Mouse (Mus musculus): ENCODE data around the gene Tspan11. TPM values are rescaled to one million over a fixed set of nuclear protein-coding genes. Genes with fewer than 3 reads are reported as not detected.

Gene Tspan11
- polyA plus RNA-seq, 1 experiment from 2014 or later, result 2.6 TPM

DNA sequence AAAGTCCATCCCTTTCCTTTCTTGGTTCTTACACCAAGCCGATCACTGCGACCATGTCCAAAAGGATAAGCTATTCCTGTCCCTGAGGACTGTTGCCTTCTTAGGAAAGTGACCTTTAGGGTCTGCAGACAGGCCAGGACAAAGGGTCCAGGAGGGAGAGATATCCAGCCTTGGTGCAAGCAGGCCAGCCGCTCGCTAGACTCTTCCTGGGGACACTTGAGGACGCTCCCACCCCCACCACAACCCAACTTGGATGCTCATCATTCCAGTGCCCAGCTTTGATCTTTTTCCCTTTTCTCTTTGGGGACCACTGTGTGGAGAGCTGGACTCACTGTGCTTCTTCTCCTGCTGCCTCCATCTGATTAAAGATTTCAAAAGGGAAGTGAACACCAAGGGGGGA, 41.3 kb downstream of the Tspan11 start:
- Histone ChIP-seq H3K27ac (ENCODE audit: low read length) (no peak overlapping the region), H3K36me3 (ENCODE audit: control insufficient read depth, insufficient read depth) (no peaks in the 10 kb centered on the region), H3K9ac (ENCODE audit: low read length) (no peak overlapping the region), H3K4me3 (ENCODE audit: low read length) (no peak overlapping the region), H3K27me3 (ENCODE audit: control insufficient read depth, insufficient read depth, low read length) (0 out of 2 replicates have a peak, but pooled peaks cover 2% of the 10 kb centered on the region), H3K4me1 (ENCODE audit: control insufficient read depth, insufficient read depth, low read length) (peaks cover 23% of the 10 kb centered on the region), H3K4me2 (ENCODE audit: low read depth, low read length) (no peak overlapping the region), H3K9me3 (replicated peaks; ENCODE audit: control insufficient read depth, low read length) (peaks cover under 1% of the 10 kb centered on the region; the same call in 1 of the 2 replicates)
- no peak for ATAC-seq (replicated peaks; ENCODE audit: extremely low read depth, insufficient read depth, low FRiP score)
- 54% methylated on average over 5 of the region's 5 CpGs for WGBS

- H3K4me1 ChIP-seq (ENCODE audit: control insufficient read depth, insufficient read depth, low read length), result peaks cover 14% of the 10 kb centered on the region
- no peaks in the 10 kb centered on the region for H3K36me3 ChIP-seq (ENCODE audit: control insufficient read depth, insufficient read depth)
- no peak overlapping the region for H3K27ac ChIP-seq (ENCODE audit: low read length)
- no peak overlapping the region for H3K9ac ChIP-seq (ENCODE audit: low read length)
- H3K27me3 ChIP-seq (ENCODE audit: control insufficient read depth, insufficient read depth, low read length), result no peaks in the 10 kb centered on the region
- H3K4me2 ChIP-seq (ENCODE audit: low read depth, low read length), result no peak overlapping the region
- 32% methylated on average over 5 of the region's 5 CpGs for WGBS
- ATAC-seq (replicated peaks; ENCODE audit: extremely low read depth, insufficient read depth, low FRiP score), result no peak
- no peak overlapping the region for H3K4me3 ChIP-seq (ENCODE audit: low read length)
- peaks cover 5% of the 10 kb centered on the region for H3K9me3 ChIP-seq (replicated peaks; ENCODE audit: control insufficient read depth, low read length)
Measured at GRCm38 (mm10) chr6:127932697-127933096, 45.3 kb downstream of the Tspan11 start.

DNA sequence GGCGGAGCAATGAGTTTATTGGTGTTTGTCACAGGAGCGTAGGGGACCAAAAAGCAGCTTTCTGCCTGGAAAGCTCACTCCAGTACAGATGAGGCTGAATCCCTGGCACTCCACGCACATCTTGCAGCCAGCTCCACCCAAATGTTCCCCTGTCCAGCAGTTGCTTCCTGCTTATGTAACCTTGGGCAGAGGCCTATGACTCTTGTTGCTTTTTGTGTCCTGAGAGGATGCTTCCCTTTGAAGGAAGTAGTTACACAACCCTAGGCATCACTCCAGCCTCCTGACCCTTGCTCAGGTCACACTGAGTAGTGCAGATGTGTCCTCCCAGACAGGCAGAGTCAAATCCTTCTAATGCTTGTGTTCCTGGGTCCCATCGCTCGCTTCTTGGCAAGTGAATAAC, 46.5 kb downstream of the Tspan11 start:
- H3K27ac ChIP-seq (ENCODE audit: low read length), result no peak overlapping the region
- H3K4me2 ChIP-seq (ENCODE audit: low read depth, low read length), result no peak overlapping the region
- no peak overlapping the region for H3K4me3 ChIP-seq (ENCODE audit: low read length)
- no peak overlapping the region for H3K9ac ChIP-seq (ENCODE audit: low read length)
- no peak for ATAC-seq (replicated peaks; ENCODE audit: extremely low read depth, insufficient read depth, low FRiP score)
- WGBS, result 87% methylated on average over 5 of the region's 5 CpGs
- no peaks in the 10 kb centered on the region for H3K36me3 ChIP-seq (ENCODE audit: control insufficient read depth, insufficient read depth)
- H3K4me1 ChIP-seq (ENCODE audit: control insufficient read depth, insufficient read depth, low read length), result peaks cover 5% of the 10 kb centered on the region
- no peaks in the 10 kb centered on the region for H3K27me3 ChIP-seq (ENCODE audit: control insufficient read depth, insufficient read depth, low read length)
- peaks cover 5% of the 10 kb centered on the region for H3K9me3 ChIP-seq (replicated peaks; ENCODE audit: control insufficient read depth, low read length)

GRCm38 (mm10) chr6:127935105-127935504, 47.7 kb downstream of the Tspan11 start:
- WGBS, result 72% methylated on average over 3 of the region's 3 CpGs
- no peak overlapping the region for H3K27ac ChIP-seq (ENCODE audit: low read length)
- no peak overlapping the region for H3K4me2 ChIP-seq (ENCODE audit: low read depth, low read length)
- H3K9ac ChIP-seq (ENCODE audit: low read length), result no peak overlapping the region
- no peaks in the 10 kb centered on the region for H3K36me3 ChIP-seq (ENCODE audit: control insufficient read depth, insufficient read depth)
- H3K4me3 ChIP-seq (ENCODE audit: low read length), result no peak overlapping the region
- ATAC-seq (replicated peaks; ENCODE audit: extremely low read depth, insufficient read depth, low FRiP score), result no peak
- H3K27me3 ChIP-seq (ENCODE audit: control insufficient read depth, insufficient read depth, low read length), result no peaks in the 10 kb centered on the region
- peaks cover 2% of the 10 kb centered on the region; the same call in 1 of the 2 replicates for H3K4me1 ChIP-seq (ENCODE audit: control insufficient read depth, insufficient read depth, low read length)
- peaks cover 5% of the 10 kb centered on the region for H3K9me3 ChIP-seq (replicated peaks; ENCODE audit: control insufficient read depth, low read length)

- Histone ChIP-seq H3K9me3 (replicated peaks; ENCODE audit: control insufficient read depth, low read length) (no peaks in the 10 kb centered on the region), H3K4me2 (ENCODE audit: low read depth, low read length) (no peak overlapping the region), H3K36me3 (ENCODE audit: control insufficient read depth, insufficient read depth) (no peaks in the 10 kb centered on the region), H3K4me1 (ENCODE audit: control insufficient read depth, insufficient read depth, low read length) (no peaks in the 10 kb centered on the region), H3K4me3 (ENCODE audit: low read length) (no peak overlapping the region), H3K27ac (ENCODE audit: low read length) (no peak overlapping the region), H3K27me3 (ENCODE audit: control insufficient read depth, insufficient read depth, low read length) (no peaks in the 10 kb centered on the region), H3K9ac (ENCODE audit: low read length) (no peak overlapping the region)
- 86% methylated on average over 8 of the region's 8 CpGs for WGBS
- ATAC-seq (replicated peaks; ENCODE audit: extremely low read depth, insufficient read depth, low FRiP score), result no peak
Measured at GRCm38 (mm10) chr6:127942421-127942820, 55.0 kb downstream of the Tspan11 start.

- no peaks in the 10 kb centered on the region for H3K27me3 ChIP-seq (ENCODE audit: control insufficient read depth, insufficient read depth, low read length)
- H3K4me1 ChIP-seq (ENCODE audit: control insufficient read depth, insufficient read depth, low read length), result no peaks in the 10 kb centered on the region
- ATAC-seq (replicated peaks; ENCODE audit: extremely low read depth, insufficient read depth, low FRiP score), result peak; percentile 72
- H3K4me2 ChIP-seq (ENCODE audit: low read depth, low read length), result no peak overlapping the region
- H3K36me3 ChIP-seq (ENCODE audit: control insufficient read depth, insufficient read depth), result no peaks in the 10 kb centered on the region
- no peak overlapping the region for H3K4me3 ChIP-seq (ENCODE audit: low read length)
- H3K9ac ChIP-seq (ENCODE audit: low read length), result no peak overlapping the region
- 58% methylated on average over 9 of the region's 9 CpGs for WGBS
- no peaks in the 10 kb centered on the region for H3K9me3 ChIP-seq (replicated peaks; ENCODE audit: control insufficient read depth, low read length)
- no peak overlapping the region for H3K27ac ChIP-seq (ENCODE audit: low read length)
Measured at GRCm38 (mm10) chr6:127945725-127946124, 58.3 kb downstream of the Tspan11 start.

- no peak for ATAC-seq (replicated peaks; ENCODE audit: extremely low read depth, insufficient read depth, low FRiP score)
- Histone ChIP-seq H3K27me3 (ENCODE audit: control insufficient read depth, insufficient read depth, low read length) (no peaks in the 10 kb centered on the region), H3K4me1 (ENCODE audit: control insufficient read depth, insufficient read depth, low read length) (no peaks in the 10 kb centered on the region), H3K4me3 (ENCODE audit: low read length) (no peak overlapping the region), H3K9ac (ENCODE audit: low read length) (no peak overlapping the region), H3K4me2 (ENCODE audit: low read depth, low read length) (no peak overlapping the region), H3K36me3 (ENCODE audit: control insufficient read depth, insufficient read depth) (no peaks in the 10 kb centered on the region), H3K27ac (ENCODE audit: low read length) (no peak overlapping the region), H3K9me3 (replicated peaks; ENCODE audit: control insufficient read depth, low read length) (no peaks in the 10 kb centered on the region)
- 62% methylated on average over 9 of the region's 9 CpGs for WGBS
Measured at GRCm38 (mm10) chr6:127948656-127949055, 61.3 kb downstream of the Tspan11 start.

DNA sequence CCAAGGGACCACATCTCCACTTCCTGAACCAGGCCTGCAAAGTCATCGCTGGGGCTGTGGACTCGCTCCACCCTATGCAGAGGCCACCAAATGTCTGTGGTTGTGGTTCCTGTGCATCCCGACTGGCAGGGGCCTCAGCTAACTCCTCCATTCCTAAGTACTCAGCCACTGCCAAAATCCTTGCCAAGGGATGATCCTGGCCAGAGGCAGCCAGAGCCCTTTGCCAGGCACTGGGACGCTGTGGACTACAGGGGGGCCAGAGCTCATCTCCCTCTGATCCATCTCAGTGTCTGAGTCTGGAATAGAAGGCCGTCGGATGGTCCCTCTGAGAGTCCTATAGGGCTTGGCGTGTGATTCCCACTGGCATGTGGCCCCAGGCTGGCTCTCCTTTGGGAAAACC, 62.5 kb downstream of the Tspan11 start:
- no peak for ATAC-seq (replicated peaks; ENCODE audit: extremely low read depth, insufficient read depth, low FRiP score)
- Histone ChIP-seq H3K27ac (ENCODE audit: low read length) (no peak overlapping the region), H3K9me3 (replicated peaks; ENCODE audit: control insufficient read depth, low read length) (no peaks in the 10 kb centered on the region), H3K4me3 (ENCODE audit: low read length) (no peak overlapping the region), H3K4me2 (ENCODE audit: low read depth, low read length) (no peak overlapping the region), H3K36me3 (ENCODE audit: control insufficient read depth, insufficient read depth) (no peaks in the 10 kb centered on the region), H3K4me1 (ENCODE audit: control insufficient read depth, insufficient read depth, low read length) (no peaks in the 10 kb centered on the region), H3K27me3 (ENCODE audit: control insufficient read depth, insufficient read depth, low read length) (no peaks in the 10 kb centered on the region), H3K9ac (ENCODE audit: low read length) (no peak overlapping the region)
- WGBS, result 85% methylated on average over 7 of the region's 7 CpGs

- Histone ChIP-seq H3K27me3 (ENCODE audit: control insufficient read depth, insufficient read depth, low read length) (no peaks in the 10 kb centered on the region), H3K36me3 (ENCODE audit: control insufficient read depth, insufficient read depth) (no peaks in the 10 kb centered on the region), H3K9me3 (replicated peaks; ENCODE audit: control insufficient read depth, low read length) (no peaks in the 10 kb centered on the region), H3K4me3 (ENCODE audit: low read length) (no peak overlapping the region), H3K27ac (ENCODE audit: low read length) (no peak overlapping the region), H3K4me1 (ENCODE audit: control insufficient read depth, insufficient read depth, low read length) (no peaks in the 10 kb centered on the region), H3K4me2 (ENCODE audit: low read depth, low read length) (no peak overlapping the region), H3K9ac (ENCODE audit: low read length) (no peak overlapping the region)
- ATAC-seq (replicated peaks; ENCODE audit: extremely low read depth, insufficient read depth, low FRiP score), result no peak
- WGBS, result 78% methylated on average over 4 of the region's 4 CpGs
Measured at GRCm38 (mm10) chr6:127953071-127953470, 65.7 kb downstream of the Tspan11 start.

DNA sequence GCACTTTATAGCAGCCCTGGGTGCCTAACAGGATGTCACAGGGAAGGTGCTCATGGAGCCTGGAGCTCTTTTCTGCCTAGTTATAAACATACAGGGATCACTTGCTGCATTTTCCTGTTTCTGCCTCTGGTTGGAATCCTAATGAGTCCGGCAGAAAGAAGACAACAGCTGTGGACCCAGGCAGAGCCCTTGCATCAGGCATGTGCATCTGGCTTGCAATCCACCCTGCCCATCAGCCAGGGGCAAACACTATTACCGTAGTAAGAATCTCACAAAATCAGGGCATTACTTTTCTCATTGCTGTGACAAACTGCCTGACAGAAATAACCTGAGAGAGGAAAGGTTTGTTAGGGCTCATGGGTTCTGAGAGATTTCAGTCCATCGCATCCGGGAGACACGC, 68.8 kb downstream of the Tspan11 start:
- Histone ChIP-seq H3K9me3 (replicated peaks; ENCODE audit: control insufficient read depth, low read length) (no peaks in the 10 kb centered on the region), H3K4me2 (ENCODE audit: low read depth, low read length) (no peak overlapping the region), H3K36me3 (ENCODE audit: control insufficient read depth, insufficient read depth) (no peaks in the 10 kb centered on the region), H3K27ac (ENCODE audit: low read length) (no peak overlapping the region), H3K4me3 (ENCODE audit: low read length) (no peak overlapping the region), H3K4me1 (ENCODE audit: control insufficient read depth, insufficient read depth, low read length) (no peaks in the 10 kb centered on the region), H3K9ac (ENCODE audit: low read length) (no peak overlapping the region), H3K27me3 (ENCODE audit: control insufficient read depth, insufficient read depth, low read length) (no peaks in the 10 kb centered on the region)
- ATAC-seq (replicated peaks; ENCODE audit: extremely low read depth, insufficient read depth, low FRiP score), result no peak
- WGBS, result 77% methylated on average over 5 of the region's 5 CpGs

All from heart, embryonic 16.5 days (tissue).